Mouse (Mus musculus): ENCODE results near the gene Hspa1l. TPM values are rescaled to one million over a fixed set of nuclear protein-coding genes. Genes with fewer than 3 reads are reported as not detected.
A peak's percentile ranks its signal among the peaks of the same experiment; 100 is the strongest.

Gene Hspa1l
- polyA plus RNA-seq, 1 experiment, result not detected

DNA sequence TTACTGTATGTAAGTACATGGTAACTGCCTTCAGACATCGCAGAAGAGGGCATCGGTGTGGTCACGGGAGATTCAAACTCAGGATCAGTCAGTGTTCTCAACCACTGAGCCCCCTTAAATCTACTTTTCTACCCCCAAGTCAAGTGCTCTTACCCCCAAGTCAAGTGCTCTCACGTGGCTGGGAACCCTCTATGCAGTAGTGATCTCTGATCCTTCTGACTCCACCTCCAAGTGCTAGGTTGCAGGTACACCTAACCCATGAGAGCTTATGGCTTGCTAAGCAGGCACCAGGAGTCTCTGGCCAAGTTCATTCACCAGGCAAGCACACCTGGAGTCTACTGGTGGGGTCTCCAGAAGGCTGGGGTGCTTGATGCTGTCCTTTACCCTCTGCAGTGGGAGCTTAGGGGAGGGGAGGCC is 22.9 kb upstream of the Hspa1l start:
- TF ChIP-seq POLR2A (IDR thresholded peaks at IDR 0.05; ENCODE audit: borderline replicate concordance, control insufficient read depth, low read depth, low read length), result no peak
- TF ChIP-seq CTCF (IDR thresholded peaks at IDR 0.05; ENCODE audit: control insufficient read depth, insufficient read depth, low read length), result no peak
- no peaks in the 10 kb centered on the region; the same call in 1 of the 2 replicates for H3K4me1 ChIP-seq (ENCODE audit: control insufficient read depth, insufficient read depth, low read length)
- no peak overlapping the region for H3K4me3 ChIP-seq (replicated peaks; ENCODE audit: control insufficient read depth, low read depth, low read length)
- no peak overlapping the region for H3K27ac ChIP-seq (ENCODE audit: control insufficient read depth, insufficient read depth, low read depth, low read length, poor library complexity)
- 62% methylated on average over 4 of the region's 4 CpGs for WGBS

GRCm38 (mm10) chr17:34950514-34951455 is 21.7 kb upstream of the Hspa1l start:
- Histone ChIP-seq H3K4me3 (replicated peaks; ENCODE audit: control insufficient read depth, low read depth, low read length) (no peak overlapping the region), H3K27ac (ENCODE audit: control insufficient read depth, insufficient read depth, low read depth, low read length, poor library complexity) (no peak overlapping the region)
- 37% methylated on average over 10 of the region's 10 CpGs for WGBS

GRCm38 (mm10) chr17:34951636-34952377 is 20.7 kb upstream of the Hspa1l start:
- H3K4me3 ChIP-seq (replicated peaks; ENCODE audit: control insufficient read depth, low read depth, low read length), result peak overlapping the region; percentile 87
- TF ChIP-seq CTCF (IDR thresholded peaks at IDR 0.05; ENCODE audit: control insufficient read depth, insufficient read depth, low read length), result no peak
- TF ChIP-seq POLR2A (IDR thresholded peaks at IDR 0.05; ENCODE audit: borderline replicate concordance, control insufficient read depth, low read depth, low read length), result no peak
- peak overlapping the region; percentile 38 for H3K27ac ChIP-seq (ENCODE audit: control insufficient read depth, insufficient read depth, low read depth, low read length, poor library complexity)
- under 1% methylated on average over 29 of the region's 29 CpGs for WGBS
- no peaks in the 10 kb centered on the region; the same call in 1 of the 2 replicates for H3K4me1 ChIP-seq (ENCODE audit: control insufficient read depth, insufficient read depth, low read length)

More at GRCm38 (mm10) chr17:34950514-34951455, 21.7 kb upstream of the Hspa1l start:
- no peaks in the 10 kb centered on the region; the same call in 1 of the 2 replicates for H3K4me1 ChIP-seq (ENCODE audit: control insufficient read depth, insufficient read depth, low read length)
- TF ChIP-seq CTCF (IDR thresholded peaks at IDR 0.05; ENCODE audit: control insufficient read depth, insufficient read depth, low read length) (no peak), POLR2A (IDR thresholded peaks at IDR 0.05; ENCODE audit: borderline replicate concordance, control insufficient read depth, low read depth, low read length) (no peak)

GRCm38 (mm10) chr17:34952378-34953040 is 20.0 kb upstream of the Hspa1l start:
- TF ChIP-seq POLR2A (IDR thresholded peaks at IDR 0.05; ENCODE audit: borderline replicate concordance, control insufficient read depth, low read depth, low read length) (peak; percentile 90), CTCF (IDR thresholded peaks at IDR 0.05; ENCODE audit: control insufficient read depth, insufficient read depth, low read length) (peak; percentile 31; the same call in 1 of the 2 replicates)
- no peaks in the 10 kb centered on the region; the same call in 1 of the 2 replicates for H3K4me1 ChIP-seq (ENCODE audit: control insufficient read depth, insufficient read depth, low read length)
- H3K4me3 ChIP-seq (replicated peaks; ENCODE audit: control insufficient read depth, low read depth, low read length), result peak overlapping the region; percentile 87
- H3K27ac ChIP-seq (ENCODE audit: control insufficient read depth, insufficient read depth, low read depth, low read length, poor library complexity), result peak overlapping the region; percentile 38
- under 1% methylated on average over 23 of the region's 23 CpGs for WGBS

GRCm38 (mm10) chr17:34953258-34953657 is 19.2 kb upstream of the Hspa1l start:
- Histone ChIP-seq H3K27ac (ENCODE audit: control insufficient read depth, insufficient read depth, low read depth, low read length, poor library complexity) (no peak overlapping the region), H3K4me1 (ENCODE audit: control insufficient read depth, insufficient read depth, low read length) (no peaks in the 10 kb centered on the region; the same call in 1 of the 2 replicates), H3K4me3 (replicated peaks; ENCODE audit: control insufficient read depth, low read depth, low read length) (no peak overlapping the region)
- 71% methylated on average over 3 of the region's 3 CpGs for WGBS
- TF ChIP-seq CTCF (IDR thresholded peaks at IDR 0.05; ENCODE audit: control insufficient read depth, insufficient read depth, low read length), result no peak
- no peak for TF ChIP-seq POLR2A (IDR thresholded peaks at IDR 0.05; ENCODE audit: borderline replicate concordance, control insufficient read depth, low read depth, low read length)

- Histone ChIP-seq H3K4me3 (replicated peaks; ENCODE audit: control insufficient read depth, low read depth, low read length) (no peak overlapping the region), H3K4me1 (ENCODE audit: control insufficient read depth, insufficient read depth, low read length) (no peaks in the 10 kb centered on the region; the same call in 1 of the 2 replicates), H3K27ac (ENCODE audit: control insufficient read depth, insufficient read depth, low read depth, low read length, poor library complexity) (no peak overlapping the region)
- WGBS, result 89% methylated on average over 4 of the region's 4 CpGs
- TF ChIP-seq POLR2A (IDR thresholded peaks at IDR 0.05; ENCODE audit: borderline replicate concordance, control insufficient read depth, low read depth, low read length) (no peak), CTCF (IDR thresholded peaks at IDR 0.05; ENCODE audit: control insufficient read depth, insufficient read depth, low read length) (no peak)
Observed at GRCm38 (mm10) chr17:34953904-34954303, 18.6 kb upstream of the Hspa1l start.

- TF ChIP-seq CTCF (IDR thresholded peaks at IDR 0.05; ENCODE audit: control insufficient read depth, insufficient read depth, low read length) (no peak), POLR2A (IDR thresholded peaks at IDR 0.05; ENCODE audit: borderline replicate concordance, control insufficient read depth, low read depth, low read length) (no peak)
- Histone ChIP-seq H3K27ac (ENCODE audit: control insufficient read depth, insufficient read depth, low read depth, low read length, poor library complexity) (no peak overlapping the region), H3K4me1 (ENCODE audit: control insufficient read depth, insufficient read depth, low read length) (no peaks in the 10 kb centered on the region; the same call in 1 of the 2 replicates), H3K4me3 (replicated peaks; ENCODE audit: control insufficient read depth, low read depth, low read length) (no peak overlapping the region)
- WGBS, result 79% methylated on average over 4 of the region's 4 CpGs
Observed at GRCm38 (mm10) chr17:34954831-34955230, 17.7 kb upstream of the Hspa1l start.
